Mouse (Mus musculus) CD4-positive, CD25-positive, alpha-beta regulatory T cell, adult 2 months (primary cell): Measurements from ENCODE around the gene Trim8.

Experiments used
- DNase-seq: peaks from one replicate; pipeline ENCODE4 v3.0.0-alpha.2; 2012; ENCODE audit warnings: low read depth, low spot score

The Trim8 gene

DNA sequence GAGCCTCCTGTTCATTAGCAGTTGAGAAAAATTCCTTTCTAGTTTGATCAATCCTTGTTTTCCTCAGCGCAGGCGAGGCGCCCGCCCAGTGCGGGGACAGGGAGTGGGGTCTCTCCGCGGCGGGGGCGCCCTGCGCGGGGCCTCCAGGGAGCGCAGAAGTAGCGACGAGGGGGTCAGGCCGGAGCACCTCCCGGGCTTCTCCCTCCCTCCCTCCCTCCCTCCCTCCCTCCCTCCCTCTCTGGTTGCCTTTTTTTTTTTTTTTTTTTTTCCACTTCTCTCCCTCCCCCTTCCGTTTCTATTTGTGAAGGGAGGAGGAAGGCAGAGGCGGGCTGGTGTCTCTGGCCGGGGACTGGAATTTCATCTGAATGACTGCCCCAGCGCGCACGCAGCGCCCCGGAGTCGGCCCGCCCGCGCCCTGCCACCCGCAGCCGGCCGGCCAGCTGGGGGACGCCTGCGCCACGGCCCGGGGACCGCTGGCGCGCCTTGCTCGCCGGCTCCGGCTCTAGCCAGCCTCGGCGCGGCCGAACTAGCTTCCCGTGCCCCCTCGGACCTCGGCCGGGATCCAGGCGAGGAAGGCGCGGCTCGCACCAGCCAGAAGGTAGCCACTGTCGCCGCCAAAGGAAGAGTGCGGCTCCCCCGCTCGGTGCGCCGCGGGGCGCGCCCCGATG, at the start of gene Trim8:
Trim8 (plus strand) TSS at position 302 of the 668 bp plus-strand sequence.
- peak; percentile 73 for DNase-seq

DNA sequence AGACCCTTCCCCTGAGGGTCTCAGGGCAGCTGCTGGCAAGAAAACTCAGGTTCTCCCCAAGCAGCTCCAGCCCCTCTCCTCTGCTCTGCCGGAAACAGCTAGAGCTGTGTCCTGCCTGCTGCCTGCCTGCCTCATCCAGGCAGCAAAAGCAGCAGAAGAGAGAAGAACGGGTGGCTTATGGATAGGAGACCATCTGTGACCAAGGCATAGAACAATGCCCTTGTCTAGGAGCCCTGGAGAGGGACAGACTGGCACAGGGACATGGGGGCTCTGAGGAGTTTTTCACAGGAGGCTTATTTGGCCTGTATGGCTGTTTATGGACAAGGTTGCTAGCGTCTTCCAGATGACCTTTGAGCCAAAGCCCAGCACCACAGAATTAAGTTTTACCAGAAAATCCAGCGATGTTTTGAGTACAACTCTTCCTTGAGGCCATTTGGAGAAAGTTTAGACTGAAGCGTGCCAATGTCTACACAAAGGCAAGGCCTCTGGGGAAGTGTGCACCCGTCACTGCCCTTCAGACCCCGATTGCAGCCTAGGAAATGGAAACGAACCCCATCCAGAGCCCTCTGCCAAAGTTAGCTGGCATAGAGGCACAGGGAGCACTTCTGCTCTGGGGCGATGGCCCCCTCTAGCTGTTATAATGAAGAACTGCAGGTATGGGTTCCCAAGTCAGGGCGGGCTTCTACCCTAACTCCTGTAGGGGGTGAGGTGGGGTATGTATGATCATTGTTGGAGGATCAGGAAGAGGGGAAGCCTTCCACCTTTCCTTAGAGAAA, 49.3 kb upstream of the Trim8 start:
- DNase-seq = peak; percentile 74

DNA sequence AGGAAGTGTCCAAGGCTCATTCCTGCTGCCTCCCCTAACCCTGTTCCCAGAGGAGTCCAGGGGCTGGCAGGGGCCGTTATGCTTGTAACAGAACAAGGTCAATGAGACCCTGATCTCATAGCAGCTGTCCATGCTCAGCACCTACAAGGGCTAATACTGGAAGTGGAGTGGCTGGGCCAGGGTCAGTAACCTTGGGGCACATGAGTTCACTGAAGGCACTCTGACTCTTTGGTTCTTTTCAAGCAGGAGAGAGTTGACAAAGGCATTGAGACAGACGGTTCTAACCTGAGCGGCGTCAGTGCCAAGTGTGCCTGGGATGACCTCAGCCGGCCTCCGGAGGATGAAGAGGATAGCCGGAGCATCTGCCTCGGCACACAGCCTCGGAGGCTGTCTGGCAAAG, 48.6 kb upstream of the Trim8 start:
- DNase-seq = no peak

DNA sequence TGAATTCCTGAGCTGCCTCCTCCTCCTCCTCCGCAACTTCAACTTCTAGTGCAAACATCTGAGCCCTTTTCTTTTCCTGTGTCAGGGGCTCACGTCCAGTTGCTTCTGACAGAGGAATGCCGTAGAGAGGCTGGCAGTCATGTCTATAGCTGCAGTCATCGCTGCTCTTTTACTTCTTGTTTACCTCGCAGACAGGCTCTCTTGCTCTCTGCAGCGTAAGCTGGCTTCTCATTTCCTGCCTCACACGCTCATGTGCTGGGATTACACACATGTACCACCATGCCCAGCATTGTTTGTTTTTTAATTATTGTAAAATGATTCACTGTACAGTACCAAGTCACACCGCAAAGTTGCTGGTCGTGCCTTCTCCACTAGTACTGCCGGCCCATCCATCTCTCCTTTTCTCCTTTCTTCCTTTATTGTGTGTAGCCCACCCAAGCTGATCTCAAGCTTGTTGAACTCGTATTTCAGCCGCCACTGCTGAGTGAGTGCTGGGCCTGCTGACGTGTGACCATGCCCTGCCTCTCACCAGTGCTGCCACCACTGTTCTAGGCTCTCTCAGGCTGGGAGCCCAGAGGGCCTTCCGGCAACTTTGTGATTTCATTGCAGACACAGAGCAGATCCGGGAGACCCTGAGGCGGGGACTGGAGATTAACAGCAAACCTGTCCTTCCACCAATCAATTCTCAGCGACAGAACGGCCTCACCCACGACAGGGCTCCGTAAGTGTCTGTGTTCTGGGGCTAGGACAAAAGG, 47.2 kb upstream of the Trim8 start:
- DNase-seq = peak; percentile 49

DNA sequence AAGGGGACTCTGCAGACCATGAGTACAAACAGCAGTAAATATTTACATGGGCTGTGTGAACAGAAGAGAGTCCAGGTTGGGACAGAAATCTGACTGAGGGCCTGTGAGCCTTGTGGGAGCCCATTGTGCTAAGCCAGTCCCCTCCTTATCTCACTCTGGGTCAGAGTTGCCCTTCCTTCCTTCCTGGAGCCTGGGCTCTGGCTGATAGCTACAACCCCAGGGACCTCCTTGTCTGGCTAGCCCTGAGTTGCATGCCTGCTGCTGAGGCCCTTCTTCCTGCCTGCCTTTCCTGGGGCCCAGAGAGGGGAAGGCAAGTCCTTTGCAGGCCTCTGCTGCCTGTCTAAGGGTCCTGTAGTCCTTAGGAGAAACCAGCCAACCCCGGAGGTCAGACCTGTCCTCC, 46.5 kb upstream of the Trim8 start:
- DNase-seq = no peak

GRCm38 (mm10) chr19:46455556-46455955, 45.9 kb upstream of the Trim8 start:
- DNase-seq = no peak

GRCm38 (mm10) chr19:46456018-46456735, 45.3 kb upstream of the Trim8 start:
- no peak for DNase-seq

- no peak for DNase-seq
These were observed 43.7 kb upstream of the Trim8 start for GRCm38 (mm10) chr19:46457798-46458197.

DNA sequence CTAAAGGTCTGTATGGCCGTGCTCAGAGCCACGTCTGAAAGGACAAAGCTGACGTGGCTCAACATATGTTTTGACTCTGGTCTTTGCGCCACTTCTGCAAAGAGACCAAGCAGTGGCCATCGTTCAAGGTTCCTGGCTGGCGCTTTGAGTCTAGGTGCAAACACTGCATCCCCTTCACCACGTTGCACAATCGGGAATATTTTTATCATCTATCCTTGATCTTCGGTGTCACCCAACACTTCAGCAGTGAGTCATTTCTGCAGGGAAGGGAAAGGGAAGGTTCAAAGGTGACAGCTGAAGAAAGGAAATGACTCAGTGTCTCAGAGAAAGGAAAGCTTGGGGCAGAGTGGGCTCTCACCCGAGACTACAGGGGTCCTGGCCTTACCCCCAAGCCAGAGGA, 42.2 kb upstream of the Trim8 start:
- DNase-seq = no peak

DNA sequence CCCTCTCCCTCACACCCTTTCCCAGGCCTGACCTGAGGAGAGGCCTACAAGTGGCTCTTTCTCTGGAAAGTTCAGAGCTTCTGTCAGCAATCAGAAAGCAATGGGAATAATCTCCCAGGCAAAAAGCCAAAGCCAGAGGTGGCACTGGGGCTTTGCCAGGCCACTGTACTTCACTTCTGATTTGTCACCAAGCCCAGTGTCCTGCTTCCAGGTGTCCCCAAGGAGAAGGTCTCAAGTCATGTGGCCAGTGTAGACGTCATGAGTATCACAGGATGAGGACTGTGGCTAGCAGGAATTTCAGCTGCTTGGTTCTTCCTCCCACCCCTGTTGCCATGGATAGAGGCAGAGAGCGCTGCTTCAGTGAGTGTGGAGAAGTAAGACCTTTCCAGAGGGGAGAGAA, 41.6 kb upstream of the Trim8 start:
- no peak for DNase-seq

DNA sequence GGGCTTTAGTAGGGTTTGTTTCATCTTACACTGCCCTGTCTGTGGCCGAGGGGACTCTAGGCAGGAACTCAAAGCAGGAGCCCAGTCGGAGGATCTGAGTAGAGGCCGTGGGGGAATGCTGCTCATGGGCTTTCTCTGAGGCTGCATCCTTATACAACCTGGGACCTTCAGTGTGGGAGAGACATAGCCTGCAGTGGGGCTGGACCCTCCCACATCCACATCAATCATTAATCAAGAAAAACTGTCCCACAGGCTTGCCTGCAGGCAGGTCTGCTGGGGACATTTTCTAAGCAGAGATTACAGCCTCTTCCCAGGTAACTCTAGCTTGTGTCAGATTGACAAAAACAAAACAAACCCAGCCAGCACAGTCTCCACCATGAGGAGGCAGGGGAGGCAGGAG, 38.9 kb upstream of the Trim8 start:
- DNase-seq = no peak

DNA sequence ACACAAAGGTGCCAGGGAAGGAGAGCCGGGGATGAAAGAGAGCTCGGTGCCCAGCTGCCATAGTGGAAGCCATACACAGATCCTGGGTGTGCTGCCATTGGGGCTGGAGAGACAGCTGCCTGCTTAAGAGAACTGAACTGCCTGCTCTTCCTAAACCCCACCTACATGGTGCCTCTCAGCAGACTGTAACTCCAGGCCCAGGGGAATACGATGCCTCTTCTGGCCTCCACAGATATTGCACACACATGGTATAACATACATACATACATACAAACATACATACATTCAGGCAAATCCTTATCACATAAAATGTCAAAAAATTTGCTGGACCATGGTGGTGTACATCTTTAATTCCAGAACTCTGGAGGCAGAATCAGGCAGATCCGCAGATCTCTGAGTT, 38.1 kb upstream of the Trim8 start:
- DNase-seq = no peak

GRCm38 (mm10) chr19:46466160-46466559, 35.3 kb upstream of the Trim8 start:
- peak; percentile 71 for DNase-seq

DNA sequence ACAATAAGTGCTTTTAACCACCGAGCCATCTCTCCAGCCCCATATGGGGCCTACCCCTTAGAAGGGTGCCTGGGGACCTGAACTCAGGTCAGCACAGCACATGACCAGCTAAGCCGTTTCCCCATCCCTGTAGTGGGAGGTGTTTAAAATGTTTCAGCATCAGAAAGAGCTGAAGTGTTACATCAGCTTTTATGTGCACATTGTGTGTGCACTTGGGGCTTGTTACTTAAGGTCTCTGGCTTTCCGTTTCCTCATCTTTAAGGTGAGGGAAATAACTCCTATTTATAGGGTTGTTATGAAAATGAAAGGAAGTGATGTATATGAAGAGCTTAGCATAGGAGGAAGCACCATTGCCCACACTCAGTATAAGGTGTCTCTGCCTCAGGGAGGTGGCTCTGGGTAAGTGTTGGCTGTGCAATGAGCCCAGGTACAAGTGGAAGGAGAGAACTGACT, 34.4 kb upstream of the Trim8 start:
- DNase-seq = peak; percentile 65

- peak; percentile 69 for DNase-seq
These were observed 30.9 kb upstream of the Trim8 start for GRCm38 (mm10) chr19:46470364-46471240.

DNA sequence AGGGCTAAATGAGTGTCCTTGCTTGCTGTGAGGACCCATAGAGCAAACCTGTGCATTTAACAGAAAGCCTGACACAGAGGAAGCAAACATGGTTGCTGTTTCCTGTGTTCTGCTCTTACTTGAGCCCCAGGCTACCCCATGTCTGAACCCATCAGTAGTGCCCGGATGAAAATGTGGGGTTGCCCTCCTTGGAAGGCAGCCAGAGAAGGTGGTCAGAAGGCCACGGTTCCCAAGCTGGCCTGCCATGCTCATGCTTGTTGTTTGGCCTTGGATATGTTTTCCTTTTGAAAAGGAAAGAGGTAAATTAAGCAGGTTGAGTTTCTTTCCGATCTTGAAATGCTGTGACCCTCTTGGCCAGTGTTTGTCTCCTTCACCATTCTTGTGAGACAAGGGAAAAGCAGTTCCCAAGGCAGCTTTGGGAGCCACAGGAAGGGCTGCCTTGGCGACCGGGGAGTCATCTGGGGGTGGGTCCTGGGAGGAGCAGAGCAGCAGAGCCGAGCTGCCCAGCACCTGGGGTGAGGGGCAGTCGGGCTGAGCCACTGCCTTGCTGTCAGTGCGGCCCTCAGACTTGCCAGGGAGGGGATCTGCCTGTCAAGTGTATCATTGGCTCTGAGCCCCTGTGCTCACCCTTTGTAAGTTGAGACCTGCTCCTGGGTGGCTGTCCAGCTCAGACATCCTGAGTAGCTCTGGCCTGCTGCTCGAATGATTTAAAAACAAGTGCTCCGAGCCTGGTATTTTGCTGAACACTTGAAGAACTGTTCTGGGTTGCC, 30.0 kb upstream of the Trim8 start:
- peak; percentile 56 for DNase-seq

GRCm38 (mm10) chr19:46477432-46477845, 24.1 kb upstream of the Trim8 start:
- DNase-seq = no peak

GRCm38 (mm10) chr19:46478242-46478641, 23.3 kb upstream of the Trim8 start:
- no peak for DNase-seq

DNA sequence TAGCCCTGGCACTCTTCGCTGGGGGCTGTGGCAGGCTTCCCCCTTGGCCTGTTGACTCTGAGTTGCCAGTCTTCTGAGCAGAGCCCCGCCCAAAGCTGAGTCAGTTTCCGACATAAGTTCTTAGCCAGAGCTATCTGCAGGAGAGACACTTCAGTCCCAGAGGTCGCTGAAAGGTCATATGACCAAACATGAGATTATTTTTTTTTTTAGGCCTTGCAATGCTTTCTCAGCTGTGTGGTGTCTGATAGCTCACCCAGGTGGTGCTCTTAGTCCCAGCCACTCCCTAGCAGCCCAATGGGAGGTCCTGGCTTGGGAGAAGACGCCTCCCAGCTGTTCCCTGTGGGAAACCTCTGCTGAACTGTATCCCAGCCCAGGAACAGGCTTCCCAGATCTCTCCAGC, 22.7 kb upstream of the Trim8 start:
- peak; percentile 81 for DNase-seq
